Mouse (Mus musculus): Measurements from ENCODE around the gene Atp5h. TPM values are rescaled to one million over a fixed set of nuclear protein-coding genes. Genes with fewer than 3 reads are reported as not detected.

The Atp5h gene
- total RNA-seq, 2 experiments from 2014 or later: 763 to 790 TPM

DNA sequence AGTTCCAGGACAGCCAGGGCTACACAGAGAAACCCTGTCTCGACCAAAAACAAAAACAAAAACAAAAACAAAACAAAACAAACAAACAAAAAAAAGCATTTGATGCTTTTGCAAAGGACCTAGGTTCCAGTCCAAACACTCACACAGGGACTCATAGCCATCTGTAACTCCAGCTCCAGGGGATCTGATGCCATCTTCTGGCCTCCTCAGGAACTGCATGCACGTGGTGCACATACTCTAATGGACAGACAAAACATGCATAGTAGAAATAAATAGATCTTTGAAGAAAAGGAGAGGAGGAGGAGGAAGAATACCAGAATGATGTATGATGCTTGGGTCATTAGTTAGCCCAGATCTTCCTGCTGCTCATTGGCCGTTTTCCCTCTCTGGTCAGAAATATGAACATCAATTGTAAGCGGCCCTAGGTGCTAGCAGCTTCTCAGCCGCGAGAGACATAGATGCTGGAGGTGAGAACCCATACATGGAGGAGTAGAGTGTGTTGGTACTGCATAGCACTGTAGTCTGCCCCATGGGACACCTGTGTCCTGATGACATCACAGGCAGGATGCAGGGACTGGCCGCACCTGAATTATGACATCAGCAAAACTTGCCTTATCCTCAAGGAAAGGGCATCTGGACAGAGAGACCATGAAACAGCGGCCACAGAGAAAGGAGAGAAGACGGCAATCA, 20.3 kb upstream of the Atp5h start, which contains the start of gene Trim80:
Gene Trim80, plus strand, starts transcription at position 640 of the 690 bp plus-strand sequence.
- DNase-seq (ENCODE audit: low spot score in 2 of 2): no peak

DNA sequence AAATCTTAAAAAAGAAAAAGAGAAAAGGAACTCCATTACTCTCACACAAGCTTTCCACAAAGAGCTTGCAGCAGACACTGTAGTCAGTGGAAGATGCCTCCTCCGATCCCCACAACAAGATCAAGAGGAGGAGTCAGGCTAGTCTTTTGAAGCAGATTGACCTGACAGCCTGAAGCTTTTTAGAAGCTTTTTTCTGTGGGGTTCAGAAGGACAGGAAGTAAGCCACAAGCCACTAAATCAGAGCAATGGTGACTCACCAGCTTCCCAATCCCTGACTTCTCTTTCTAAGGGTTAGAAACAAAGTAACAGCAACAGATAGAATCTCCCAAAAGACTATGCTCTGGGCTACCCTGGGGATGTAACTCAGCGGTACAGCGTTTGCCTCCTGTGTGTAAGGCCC, 19.6 kb upstream of the Atp5h start:
- no peak for DNase-seq (ENCODE audit: low spot score in 2 of 2)

DNA sequence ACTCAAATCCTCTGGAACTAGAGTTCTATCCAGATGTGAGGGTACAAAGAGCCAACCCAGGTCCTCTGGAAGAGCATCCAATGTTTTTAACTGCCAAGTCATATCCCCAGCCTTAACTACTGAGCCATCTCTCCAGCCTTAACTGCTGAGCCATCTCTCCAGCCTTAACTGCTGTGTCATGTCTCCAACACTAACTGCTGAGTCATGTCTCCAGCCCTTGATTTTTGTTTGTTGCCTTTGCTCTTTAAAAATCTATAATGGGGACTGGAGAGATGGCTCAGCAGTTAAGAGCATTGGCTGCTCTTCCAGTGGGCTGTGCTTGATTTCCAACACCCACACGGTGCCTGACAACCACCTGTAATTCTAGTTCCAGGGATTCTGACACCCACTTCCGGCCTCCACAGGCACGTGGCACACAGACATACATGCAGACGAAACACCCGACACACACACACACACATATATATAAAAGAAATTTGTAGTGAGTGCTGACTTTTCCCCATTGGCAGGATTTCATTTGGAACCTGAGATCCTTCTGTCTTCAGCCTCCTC, 17.9 kb upstream of the Atp5h start:
- no peak for DNase-seq (ENCODE audit: low spot score in 2 of 2)

DNA sequence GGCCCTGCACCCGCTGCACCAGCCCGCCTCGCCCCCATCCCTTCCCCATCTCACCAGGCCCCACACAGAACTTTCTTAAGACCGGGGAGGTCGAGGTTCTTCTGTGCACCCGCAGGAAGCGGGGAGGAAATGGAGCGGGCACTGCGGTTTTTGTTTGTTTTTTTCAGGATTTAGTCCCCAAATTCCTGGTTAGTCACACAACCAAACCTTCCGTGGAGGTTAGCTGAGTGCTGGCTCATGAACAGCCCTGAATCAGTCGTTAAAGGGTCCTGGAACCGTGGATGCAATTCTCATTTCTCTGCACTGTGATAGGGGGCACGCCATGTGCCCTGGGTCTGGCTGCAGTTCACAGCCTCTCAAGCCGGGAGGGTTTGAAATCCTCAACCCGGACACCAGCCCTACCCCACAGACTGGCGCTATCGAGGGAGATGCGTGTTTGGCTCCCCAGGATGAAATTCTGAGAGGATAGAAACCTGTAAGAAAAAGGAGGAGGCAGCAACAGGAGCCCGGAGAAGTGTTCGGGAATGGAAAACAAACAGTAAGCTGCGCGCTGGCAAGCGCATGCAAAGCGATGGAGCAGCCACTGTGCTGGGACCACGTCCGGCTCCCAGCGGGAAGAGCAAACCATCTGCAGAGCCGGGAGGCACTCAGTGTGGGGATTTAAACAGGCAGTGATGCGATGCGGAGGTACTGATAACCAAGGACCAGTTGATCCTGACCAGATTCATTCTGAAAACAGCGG, 16.0 kb upstream of the Atp5h start:
- DNase-seq (ENCODE audit: low spot score in 2 of 2): no peak

DNA sequence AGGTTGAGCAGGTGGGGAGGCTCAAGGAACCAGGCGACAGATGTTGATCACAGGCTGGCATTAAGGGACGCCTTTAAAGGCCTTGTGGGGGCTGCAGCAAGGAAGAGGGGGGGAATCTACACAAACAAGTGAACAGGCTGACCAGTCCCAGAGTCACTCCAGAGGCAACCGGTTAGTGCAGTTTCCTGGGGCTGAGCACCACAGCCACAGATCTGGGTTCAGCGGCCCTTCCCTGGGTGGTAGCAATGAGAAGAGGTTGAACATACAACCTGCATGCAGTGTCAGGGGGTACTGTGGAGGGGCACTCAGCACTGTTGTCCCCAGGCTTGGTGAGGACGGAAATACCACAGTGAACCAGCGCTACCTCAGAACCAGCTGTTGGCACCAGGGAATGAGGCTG, 13.6 kb upstream of the Atp5h start:
- DNase-seq (ENCODE audit: low spot score in 2 of 2): no peak

DNA sequence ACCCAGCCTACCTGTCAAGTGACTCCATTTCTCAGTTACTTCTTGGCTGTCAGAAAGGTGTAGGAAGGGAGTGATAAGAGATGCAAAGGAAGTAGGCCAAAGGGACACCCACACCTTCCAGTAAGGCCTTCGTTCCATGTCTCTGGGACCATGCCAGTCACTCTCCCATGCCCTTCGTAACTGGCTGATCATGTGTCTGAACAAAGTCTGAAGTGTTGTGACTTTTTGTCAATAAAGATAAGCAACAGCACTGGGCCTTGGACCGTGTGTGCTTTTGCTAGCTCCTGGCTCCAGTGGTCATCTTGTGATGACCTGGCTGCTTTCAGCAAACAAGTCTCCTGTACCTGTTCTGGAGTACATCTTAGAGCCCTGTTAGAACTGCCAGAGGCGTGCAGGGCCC, 13.1 kb upstream of the Atp5h start:
- no peak for DNase-seq (ENCODE audit: low spot score in 2 of 2)

DNA sequence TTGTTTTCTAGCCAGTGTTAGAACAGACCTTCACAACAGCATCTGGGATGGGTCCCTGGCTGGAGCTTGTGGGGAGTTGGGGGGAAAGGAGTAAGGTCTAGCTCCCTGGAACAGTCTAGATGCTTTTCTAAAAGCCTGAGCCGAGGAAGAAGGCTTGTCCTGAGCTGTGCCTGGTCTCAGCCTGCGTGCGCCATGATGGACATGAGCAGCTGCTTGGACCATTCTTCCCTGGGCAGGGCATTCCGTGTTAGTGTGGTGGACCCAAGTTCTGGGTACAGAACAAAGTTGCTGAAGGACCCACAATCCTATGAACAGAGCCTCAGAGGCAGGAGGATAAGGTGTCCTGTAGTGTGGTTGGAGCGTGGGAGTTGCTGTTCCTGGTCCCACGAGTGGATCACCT, 10.8 kb upstream of the Atp5h start:
- DNase-seq (ENCODE audit: low spot score in 2 of 2): no peak

DNA sequence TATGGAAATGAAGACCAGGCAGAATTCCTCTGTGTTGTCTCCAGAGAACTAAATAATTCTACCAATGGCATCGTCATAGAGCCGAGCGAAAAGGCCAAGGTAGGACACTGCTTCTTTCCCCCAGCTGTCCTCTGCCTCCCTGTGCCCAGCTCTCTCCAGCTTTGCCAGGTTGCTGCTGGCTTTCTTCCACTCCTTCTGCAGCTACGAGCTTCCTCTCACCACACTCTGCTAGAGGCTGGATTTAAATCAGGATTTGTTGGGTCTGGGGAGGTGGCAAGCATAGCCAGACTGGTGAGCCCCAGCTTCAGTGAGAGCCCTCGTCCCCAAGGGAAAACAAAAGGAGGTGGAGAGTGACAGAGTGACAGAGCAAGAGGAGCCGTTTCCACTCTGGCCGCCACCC, 9.5 kb upstream of the Atp5h start:
- no peak for DNase-seq (ENCODE audit: low spot score in 2 of 2)

DNA sequence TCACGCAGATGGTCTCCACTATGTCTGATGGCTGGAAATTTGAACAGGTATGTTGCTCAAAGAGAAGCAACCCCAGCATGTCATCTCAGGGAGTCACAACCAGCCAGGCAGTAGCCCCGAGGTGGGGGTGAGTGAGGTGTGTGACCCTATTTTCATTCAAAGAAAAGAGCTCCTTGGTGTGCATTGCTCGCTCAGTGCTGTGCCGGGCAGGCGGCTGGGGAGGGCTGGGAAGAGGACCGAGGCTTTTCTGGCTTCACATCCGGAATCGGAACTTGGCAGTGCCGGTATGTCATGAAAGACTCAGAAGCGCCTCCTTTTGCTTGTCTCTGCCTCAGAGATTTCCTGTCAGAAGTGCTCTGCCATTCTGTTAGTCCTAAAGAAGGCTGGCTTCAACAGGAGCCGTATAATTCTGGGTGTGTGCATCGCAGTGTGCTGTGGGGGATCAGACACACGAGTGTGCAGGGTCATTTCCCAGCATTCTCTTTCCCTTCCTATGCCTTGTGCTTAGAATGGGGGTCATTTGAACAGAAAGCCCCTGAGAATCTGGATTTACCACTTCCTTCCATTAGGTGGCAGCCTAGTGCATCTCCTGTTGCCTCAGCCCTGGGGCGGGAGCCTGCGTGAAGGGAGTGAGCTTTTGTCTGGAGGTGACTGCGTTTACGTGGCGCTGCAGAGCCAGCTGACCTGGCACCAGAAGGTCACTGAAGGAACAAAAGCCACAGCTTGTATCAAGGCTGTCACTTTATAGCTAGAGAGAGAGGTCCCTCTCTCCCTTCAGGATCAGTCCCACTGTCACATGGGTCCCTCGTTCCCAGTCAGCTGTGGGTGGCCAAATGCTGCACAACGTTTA, 7.9 kb upstream of the Atp5h start:
- peak in 1 of 2 experiments; percentile 63 for DNase-seq (ENCODE audit: low spot score in 2 of 2)

DNA sequence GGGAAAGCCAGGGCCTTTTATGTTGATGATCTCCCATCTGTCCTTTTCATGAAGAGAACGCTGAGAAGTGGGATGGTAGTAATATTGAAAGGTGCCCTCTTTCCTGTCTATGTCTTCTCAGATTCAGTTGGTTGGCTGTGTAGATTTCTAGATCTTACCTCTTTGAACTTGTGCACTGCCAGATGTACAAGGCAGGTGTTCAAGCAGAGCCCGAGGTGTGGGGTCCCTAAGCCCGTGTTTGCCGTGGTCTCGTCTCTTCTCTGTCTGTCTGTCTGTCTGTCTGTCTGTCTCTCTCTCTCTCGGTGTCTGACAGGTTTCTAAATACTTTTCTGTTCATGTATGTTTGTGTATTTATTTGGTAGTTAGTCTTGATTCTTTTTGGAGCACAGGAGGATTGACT, 5.9 kb upstream of the Atp5h start:
- no peak for DNase-seq (ENCODE audit: low spot score in 2 of 2)

DNA sequence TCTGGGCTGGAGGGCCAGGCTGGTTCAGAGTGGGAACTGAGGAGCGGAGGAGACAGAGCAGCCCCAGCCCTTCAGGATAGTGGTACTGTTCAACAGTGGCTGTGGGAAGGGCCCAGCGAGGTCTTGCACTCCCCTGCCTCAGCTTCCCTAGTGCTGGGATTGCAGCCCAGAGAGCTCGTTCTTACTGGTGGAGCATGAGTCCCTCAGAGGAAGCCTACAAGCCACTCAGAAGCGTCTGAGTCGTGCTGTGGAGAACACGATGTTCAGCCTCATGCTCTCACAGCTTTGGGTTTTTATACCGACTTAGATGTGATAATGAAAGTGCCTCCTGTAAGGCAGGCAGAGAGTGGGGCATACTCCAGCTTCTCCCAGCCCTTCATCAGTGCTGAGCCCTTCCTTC, 4.9 kb upstream of the Atp5h start:
- DNase-seq (ENCODE audit: low spot score in 2 of 2): no peak

DNA sequence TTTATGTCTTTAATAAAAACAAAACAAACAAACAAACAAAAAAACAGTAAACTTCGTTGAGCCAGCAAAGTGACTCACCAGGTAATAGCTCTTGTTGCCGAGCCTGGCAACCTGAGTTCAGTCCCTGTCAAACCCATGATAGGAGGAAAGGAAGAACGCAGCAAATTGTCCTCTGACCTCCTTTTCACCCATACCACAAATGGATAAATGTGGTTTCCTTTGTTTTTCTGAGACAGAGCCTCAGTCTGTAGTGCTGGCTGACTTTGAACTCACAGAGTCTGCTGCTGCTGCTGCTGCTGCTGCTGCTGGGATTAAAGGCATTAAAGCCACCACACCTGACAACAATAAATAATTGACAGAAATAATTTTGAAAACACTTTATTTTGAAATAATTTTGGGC, 3.3 kb upstream of the Atp5h start:
- no peak for DNase-seq (ENCODE audit: low spot score in 2 of 2)

DNA sequence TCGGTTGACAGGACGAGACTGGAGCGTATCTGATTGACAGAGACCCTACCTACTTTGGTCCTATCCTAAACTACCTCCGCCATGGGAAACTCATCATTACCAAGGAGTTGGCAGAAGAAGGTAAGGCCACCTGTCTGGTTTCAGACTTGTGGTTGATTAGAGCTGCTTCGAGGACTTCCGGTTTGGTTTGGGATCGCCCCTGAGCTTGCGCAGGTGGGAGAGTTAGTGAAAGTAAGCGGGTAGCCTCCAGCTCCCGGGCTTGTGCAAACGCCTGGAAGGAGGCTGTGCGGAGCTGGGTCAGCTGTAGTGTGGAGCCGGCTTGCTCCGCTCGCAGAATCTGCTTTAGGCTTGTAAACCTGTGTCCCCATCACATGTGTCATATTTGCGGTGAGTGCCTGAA, 2.2 kb upstream of the Atp5h start:
- no peak for DNase-seq (ENCODE audit: low spot score in 2 of 2)

DNA sequence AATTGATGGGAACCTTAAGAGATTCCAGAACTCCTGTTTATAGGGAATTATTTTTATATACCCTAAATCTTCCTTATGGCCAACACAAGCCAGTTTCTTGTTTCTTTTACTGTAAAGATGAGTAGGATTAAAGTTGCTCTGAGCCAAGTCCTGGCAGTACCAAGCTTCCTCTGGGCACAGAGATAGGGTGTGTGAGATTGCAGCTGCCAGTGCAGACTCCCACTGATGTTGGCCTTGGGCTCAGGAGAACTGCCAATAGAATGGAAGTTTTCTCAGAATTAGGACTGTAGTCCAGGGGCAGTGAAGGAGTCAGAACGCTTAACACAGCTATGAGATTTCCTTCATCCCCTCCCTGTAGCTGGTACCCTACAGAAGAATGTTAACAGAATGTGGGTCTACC, 1.6 kb upstream of the Atp5h start:
- DNase-seq (ENCODE audit: low spot score in 2 of 2): no peak

DNA sequence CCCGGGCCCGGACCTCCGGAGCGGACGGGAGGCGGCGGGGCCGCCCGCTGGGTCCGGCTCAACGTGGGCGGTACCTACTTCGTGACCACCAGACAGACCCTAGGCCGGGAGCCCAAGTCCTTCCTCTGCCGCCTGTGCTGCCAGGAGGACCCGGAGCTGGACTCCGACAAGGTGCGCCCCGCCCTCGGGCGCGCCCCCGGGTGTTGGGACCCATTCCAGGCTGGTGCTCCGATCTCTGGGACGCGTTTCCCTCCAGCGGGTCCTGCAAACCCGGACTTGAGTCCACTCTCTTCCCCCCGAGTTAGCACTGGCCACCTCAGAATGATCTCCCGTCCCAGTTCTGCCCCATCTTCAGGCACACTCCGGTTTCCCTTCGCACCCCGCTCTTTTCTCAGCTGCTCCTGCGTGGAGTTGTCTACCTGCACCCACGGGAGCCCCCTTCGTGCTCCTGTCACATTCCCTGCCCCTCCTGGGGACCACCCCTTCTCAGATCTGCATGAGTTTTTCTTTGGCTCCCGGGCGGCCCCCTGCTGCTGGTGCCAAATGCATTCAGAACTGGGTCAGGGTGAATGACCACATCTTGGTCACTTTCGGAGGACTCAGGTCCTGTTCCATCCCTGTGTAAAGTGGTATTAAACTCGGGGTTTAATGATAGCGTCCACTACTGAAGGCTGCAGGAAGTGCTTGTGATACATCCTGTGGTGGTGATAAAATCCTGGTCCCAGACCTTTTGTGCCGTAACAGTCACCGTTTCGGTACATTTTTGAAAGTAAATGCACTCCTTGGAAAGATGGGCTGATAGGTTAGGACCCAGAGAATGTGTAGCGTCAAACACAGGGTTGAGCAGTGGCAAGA, 801 bp upstream of the Atp5h start:
- peak; percentile 54 to 72 for DNase-seq (ENCODE audit: low spot score in 2 of 2)

DNA sequence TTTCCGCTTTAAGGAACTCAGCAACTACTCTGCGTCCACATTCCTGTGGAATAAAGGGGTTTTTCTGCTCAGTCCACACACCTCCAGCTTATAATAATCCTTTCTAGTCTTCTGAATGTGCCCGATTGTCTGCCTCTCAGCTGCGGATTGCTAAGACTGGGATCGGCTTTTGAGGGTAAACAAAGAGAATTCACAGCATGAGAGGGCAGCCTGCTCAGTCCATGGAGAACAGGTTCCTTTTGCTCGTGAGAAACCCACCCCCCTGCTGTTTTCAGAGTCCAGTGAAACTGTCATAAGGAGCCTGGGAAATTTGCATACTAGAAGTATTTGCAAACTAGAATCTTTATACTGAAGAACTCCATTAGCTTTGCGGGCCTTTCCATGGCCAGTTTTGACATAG, 10.2 kb downstream of the Atp5h start:
- no peak for DNase-seq (ENCODE audit: low spot score in 2 of 2)

DNA sequence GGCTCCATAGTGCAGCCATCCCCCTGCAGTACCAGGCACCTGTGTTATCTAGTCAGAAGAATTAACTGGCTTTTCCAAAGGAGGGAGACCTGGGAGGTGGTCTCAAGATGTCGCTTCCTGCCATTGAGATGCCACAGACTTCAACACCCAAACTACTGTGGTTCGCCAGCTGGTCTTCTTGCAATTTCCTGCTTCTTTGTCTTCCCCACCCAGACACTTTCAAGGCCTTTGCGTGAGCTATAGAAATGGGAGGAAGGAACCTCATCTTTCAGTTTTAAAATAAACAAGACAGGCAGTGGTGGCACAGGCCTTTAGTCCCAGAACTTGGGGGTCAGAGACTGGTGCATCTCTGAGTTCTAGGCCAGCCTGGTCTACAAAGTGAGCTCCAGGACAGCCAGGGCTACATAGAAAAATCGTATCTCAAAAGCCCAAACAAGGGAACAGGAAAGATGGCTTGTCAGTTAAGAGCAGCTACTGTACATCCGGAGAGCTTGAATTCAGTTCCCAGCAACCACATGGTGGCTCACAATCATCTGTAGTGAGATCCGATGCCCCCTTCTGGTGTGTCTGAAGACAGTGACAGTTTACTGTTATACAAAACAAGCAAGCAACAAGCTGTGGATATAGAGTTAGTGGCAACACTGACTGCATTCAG, 11.4 kb downstream of the Atp5h start:
- no peak for DNase-seq (ENCODE audit: low spot score in 2 of 2)

DNA sequence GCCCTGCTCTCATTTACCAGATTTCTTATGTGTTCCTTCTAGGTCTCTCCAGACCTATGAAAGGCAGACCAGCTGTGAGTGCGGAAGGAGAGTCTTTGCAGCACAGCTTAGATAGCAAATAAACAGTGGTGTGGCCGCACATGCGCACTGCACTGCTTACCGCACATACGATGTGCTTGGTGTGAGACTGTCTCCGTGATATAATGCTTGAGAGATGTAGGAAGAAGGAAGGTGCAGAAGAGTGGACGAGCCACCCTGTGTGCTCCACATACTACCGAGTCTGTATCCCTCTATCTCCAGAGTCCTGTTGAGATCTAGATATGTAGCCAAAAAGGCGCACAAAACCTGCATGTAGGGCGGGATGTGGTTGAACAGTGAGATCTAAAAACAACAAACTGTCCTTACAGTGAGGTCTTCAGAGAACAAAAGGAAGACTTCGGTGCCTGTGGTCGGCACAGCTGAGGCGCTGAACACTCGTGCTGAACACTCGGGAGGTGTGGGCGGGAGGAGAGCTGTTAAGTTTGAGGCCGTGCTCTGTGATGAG, 12.8 kb downstream of the Atp5h start:
- no peak for DNase-seq (ENCODE audit: low spot score in 2 of 2)

DNA sequence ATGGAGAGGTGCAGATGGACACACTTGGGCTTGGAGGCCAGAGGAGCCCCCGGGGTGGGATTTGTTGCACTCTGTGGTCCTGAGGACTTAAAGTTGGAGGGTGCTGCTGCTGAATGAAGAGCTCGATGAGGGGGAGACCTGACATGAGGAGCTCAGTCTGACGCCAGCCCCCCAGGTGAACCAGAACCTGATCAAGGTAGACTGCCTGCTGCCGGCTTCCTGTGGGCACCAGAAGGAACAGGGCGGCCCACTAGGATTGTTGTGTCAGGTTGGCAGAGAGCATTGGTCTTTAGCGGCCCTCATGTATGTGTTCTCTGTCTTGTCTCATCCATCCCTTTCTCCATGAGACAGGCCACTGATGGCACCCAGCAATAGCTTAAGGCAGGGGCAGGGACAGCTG, 14.0 kb downstream of the Atp5h start:
- no peak for DNase-seq (ENCODE audit: low spot score in 2 of 2)

All from gastrocnemius, postnatal 4 days (tissue).